Mouse (Mus musculus): ENCODE measurements at regions not wholly inside any gene's neighbourhood (a gene's known extent, or its start where the extent isn't known, plus 50 kb on each side); places are given as distances from the start of the nearest gene placed in this dataset.
A peak's percentile ranks its signal among the peaks of the same experiment; 100 is the strongest.

DNA sequence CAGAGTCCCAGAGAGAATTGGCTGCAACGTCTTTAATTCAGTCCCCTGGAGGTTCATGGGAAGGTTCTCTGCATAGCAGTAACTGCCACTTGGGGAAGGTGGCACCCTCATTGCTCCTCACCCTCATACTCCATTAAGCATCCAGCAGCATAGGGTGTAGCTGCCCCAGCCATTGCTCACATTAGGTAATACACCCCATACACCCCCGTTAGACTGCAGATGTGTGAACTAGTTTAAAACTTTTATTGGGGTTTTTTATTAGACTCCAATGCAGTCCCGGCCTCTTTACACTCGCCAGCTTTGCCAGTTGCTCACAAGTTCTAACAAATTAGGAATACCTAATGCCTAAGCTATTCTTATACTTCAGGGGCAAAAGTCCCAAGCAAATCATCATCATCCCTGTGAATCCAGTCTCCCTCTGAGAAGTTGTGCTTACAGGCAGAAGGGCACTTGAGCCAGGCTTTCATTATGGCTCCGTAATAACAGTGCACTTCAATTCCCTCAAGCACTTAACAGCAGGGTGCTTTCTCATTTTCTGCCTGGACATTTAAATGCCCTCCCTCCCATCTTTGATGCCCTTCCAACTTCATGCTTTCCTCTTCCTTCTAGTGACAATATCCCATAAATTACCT, 265.7 kb downstream of the Lyplal1 start:
- WGBS, result 64% methylated on average over 5 of the region's 5 CpGs
- no peak overlapping the region for H3K9ac ChIP-seq
- peaks cover 6% of the 10 kb centered on the region; the same call in 1 of the 2 replicates for H3K27me3 ChIP-seq
- no peak overlapping the region for H3K4me3 ChIP-seq
- H3K27ac ChIP-seq, result no peak overlapping the region
- no peaks in the 10 kb centered on the region for H3K9me3 ChIP-seq
- no peak for ATAC-seq (ENCODE audit: borderline replicate concordance, extremely low read depth, low FRiP score, low TSS enrichment)
- no peak overlapping the region for H3K4me2 ChIP-seq
- peaks cover 18% of the 10 kb centered on the region for H3K4me1 ChIP-seq
- H3K36me3 ChIP-seq, result no peaks in the 10 kb centered on the region

GRCm38 (mm10) chr1:185861692-185862091, 255.4 kb downstream of the Lyplal1 start:
- 86% methylated on average over 4 of the region's 4 CpGs for WGBS
- no peak overlapping the region for H3K4me2 ChIP-seq
- no peaks in the 10 kb centered on the region for H3K9me3 ChIP-seq
- no peak for ATAC-seq (ENCODE audit: borderline replicate concordance, extremely low read depth, low FRiP score, low TSS enrichment)
- no peaks in the 10 kb centered on the region for H3K36me3 ChIP-seq
- H3K27me3 ChIP-seq, result no peaks in the 10 kb centered on the region
- no peak overlapping the region for H3K9ac ChIP-seq
- H3K27ac ChIP-seq, result no peak overlapping the region
- H3K4me3 ChIP-seq, result no peak overlapping the region
- no peaks in the 10 kb centered on the region for H3K4me1 ChIP-seq

GRCm38 (mm10) chr1:185865945-185866344, 251.2 kb downstream of the Lyplal1 start:
- H3K36me3 ChIP-seq, result no peaks in the 10 kb centered on the region
- H3K4me3 ChIP-seq, result no peak overlapping the region
- WGBS, result 88% methylated on average over 11 of the region's 11 CpGs
- no peak for ATAC-seq (ENCODE audit: borderline replicate concordance, extremely low read depth, low FRiP score, low TSS enrichment)
- H3K27me3 ChIP-seq, result no peaks in the 10 kb centered on the region
- no peaks in the 10 kb centered on the region for H3K4me1 ChIP-seq
- no peak overlapping the region for H3K9ac ChIP-seq
- H3K4me2 ChIP-seq, result no peak overlapping the region
- H3K27ac ChIP-seq, result no peak overlapping the region
- no peaks in the 10 kb centered on the region for H3K9me3 ChIP-seq

DNA sequence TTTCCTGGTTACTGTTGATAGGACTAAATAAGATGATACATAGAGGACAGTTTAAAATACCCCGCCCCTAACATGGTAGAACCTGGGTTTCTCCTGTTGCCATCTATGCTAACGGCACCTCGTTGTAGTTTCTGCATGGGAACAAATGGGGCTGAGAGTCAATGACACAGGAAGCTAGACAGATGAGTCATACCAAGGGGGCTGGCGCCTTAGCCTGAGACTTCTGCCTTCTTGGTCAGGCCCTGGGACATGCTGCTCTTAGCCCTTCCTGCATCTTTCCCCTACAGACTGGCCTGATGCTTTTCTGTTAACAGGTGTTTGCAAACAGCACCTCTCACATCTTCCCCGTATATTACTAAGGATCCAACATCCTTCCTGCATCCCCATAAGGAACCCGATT, 250.5 kb downstream of the Lyplal1 start:
- WGBS, result 74% methylated on average over 6 of the region's 6 CpGs
- Histone ChIP-seq H3K4me2 (no peak overlapping the region), H3K27ac (peak overlapping the region; percentile 30; the same call in 1 of the 2 replicates)

GRCm38 (mm10) chr1:185867018-185867417, 250.1 kb downstream of the Lyplal1 start:
- Histone ChIP-seq H3K27me3 (no peaks in the 10 kb centered on the region), H3K4me2 (no peak overlapping the region), H3K9ac (no peak overlapping the region), H3K9me3 (no peaks in the 10 kb centered on the region), H3K27ac (peak overlapping the region; percentile 30; the same call in 1 of the 2 replicates), H3K4me3 (no peak overlapping the region), H3K36me3 (no peaks in the 10 kb centered on the region), H3K4me1 (no peaks in the 10 kb centered on the region)
- WGBS, result 65% methylated on average over 4 of the region's 4 CpGs
- peak; percentile 42; the same call in 1 of the 2 replicates for ATAC-seq (ENCODE audit: borderline replicate concordance, extremely low read depth, low FRiP score, low TSS enrichment)

More for the DNA sequence above, 250.5 kb downstream of the Lyplal1 start:
- no peak overlapping the region for H3K4me3 ChIP-seq
- H3K4me1 ChIP-seq, result no peaks in the 10 kb centered on the region
- no peak for ATAC-seq (ENCODE audit: borderline replicate concordance, extremely low read depth, low FRiP score, low TSS enrichment)
- H3K9ac ChIP-seq, result no peak overlapping the region
- H3K9me3 ChIP-seq, result no peaks in the 10 kb centered on the region
- no peaks in the 10 kb centered on the region for H3K36me3 ChIP-seq
- no peaks in the 10 kb centered on the region for H3K27me3 ChIP-seq

DNA sequence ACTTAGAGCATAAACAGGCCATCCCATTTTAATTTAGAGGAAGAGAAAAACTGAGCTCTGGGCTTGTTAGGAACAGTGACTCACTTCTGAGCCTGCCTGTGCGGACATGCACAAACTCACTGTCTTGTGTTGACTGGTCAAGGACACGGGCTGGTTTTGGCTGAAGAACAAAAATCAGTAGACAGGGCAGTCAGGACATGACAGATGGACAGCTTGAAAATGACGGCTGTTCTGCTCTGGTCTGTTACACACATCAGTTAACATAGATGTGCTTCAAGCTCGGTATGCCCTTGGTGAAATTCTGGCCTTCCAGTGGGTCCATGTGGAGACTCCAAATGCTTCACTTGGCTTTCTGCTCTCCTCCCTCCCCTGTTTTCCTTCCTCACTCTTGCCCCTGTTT, 248.4 kb downstream of the Lyplal1 start:
- Histone ChIP-seq H3K4me1 (no peaks in the 10 kb centered on the region), H3K4me2 (no peak overlapping the region), H3K27me3 (no peaks in the 10 kb centered on the region), H3K9ac (no peak overlapping the region), H3K36me3 (no peaks in the 10 kb centered on the region), H3K4me3 (no peak overlapping the region), H3K9me3 (no peaks in the 10 kb centered on the region), H3K27ac (no peak overlapping the region)
- WGBS, result 83% methylated on average over 4 of the region's 4 CpGs
- no peak for ATAC-seq (ENCODE audit: borderline replicate concordance, extremely low read depth, low FRiP score, low TSS enrichment)

DNA sequence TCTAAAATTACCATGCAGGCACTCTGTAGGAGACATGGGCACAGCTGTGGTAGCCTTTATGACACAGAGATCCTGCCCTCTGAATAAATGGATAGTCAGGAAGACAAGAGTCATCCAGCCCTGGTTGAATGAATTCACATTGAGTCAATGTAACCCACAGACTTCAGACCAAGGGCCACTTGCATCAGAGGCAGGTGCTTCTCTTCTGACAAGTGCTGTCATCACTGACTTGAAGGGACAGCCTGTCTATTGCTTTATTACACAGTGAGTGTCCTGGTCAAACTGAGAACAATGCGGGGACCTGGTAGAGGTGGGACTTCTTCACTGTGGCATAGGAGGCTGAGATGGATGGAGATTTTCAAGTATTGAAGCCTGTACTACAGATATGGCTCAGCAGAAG, 230.1 kb downstream of the Lyplal1 start:
- no peak overlapping the region for H3K4me3 ChIP-seq
- H3K9ac ChIP-seq, result no peak overlapping the region
- no peaks in the 10 kb centered on the region for H3K27me3 ChIP-seq
- no peaks in the 10 kb centered on the region for H3K4me1 ChIP-seq
- no peaks in the 10 kb centered on the region for H3K9me3 ChIP-seq
- ATAC-seq (ENCODE audit: borderline replicate concordance, extremely low read depth, low FRiP score, low TSS enrichment), result no peak
- no peak overlapping the region for H3K27ac ChIP-seq
- no peak overlapping the region for H3K4me2 ChIP-seq
- 91% methylated on average over 1 of the region's 1 CpGs for WGBS
- no peaks in the 10 kb centered on the region for H3K36me3 ChIP-seq

GRCm38 (mm10) chr1:185891814-185892213, 225.3 kb downstream of the Lyplal1 start:
- H3K27ac ChIP-seq, result no peak overlapping the region
- H3K27me3 ChIP-seq, result no peaks in the 10 kb centered on the region
- 33% methylated on average over 4 of the region's 4 CpGs for WGBS
- no peaks in the 10 kb centered on the region for H3K36me3 ChIP-seq
- no peak overlapping the region for H3K4me3 ChIP-seq
- no peak overlapping the region for H3K9ac ChIP-seq
- no peaks in the 10 kb centered on the region for H3K9me3 ChIP-seq
- no peak overlapping the region for H3K4me2 ChIP-seq
- ATAC-seq (ENCODE audit: borderline replicate concordance, extremely low read depth, low FRiP score, low TSS enrichment), result no peak
- no peaks in the 10 kb centered on the region for H3K4me1 ChIP-seq

DNA sequence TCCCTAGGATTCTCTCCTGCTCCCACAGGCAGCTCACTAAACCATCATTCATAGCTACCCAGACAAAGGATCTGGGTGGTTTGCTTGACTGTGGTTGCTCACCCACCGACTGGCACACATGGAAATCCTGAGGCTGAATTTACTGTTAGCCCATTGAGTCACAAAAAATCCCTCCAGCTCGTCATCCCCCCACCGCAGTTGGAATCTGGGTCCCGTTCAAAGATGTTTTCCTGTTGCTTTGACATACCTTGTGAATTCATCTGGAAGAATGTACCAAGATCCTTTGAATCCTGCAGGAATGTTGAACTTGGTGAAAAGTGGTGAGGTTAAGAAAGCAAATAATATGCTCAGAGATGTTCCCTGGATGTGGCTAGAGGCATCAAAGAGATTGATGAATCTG, 223.7 kb downstream of the Lyplal1 start:
- Histone ChIP-seq H3K4me2 (no peak overlapping the region), H3K27ac (no peak overlapping the region), H3K4me3 (no peak overlapping the region), H3K9ac (no peak overlapping the region), H3K36me3 (no peaks in the 10 kb centered on the region), H3K4me1 (peaks cover under 1% of the 10 kb centered on the region; the same call in 1 of the 2 replicates), H3K9me3 (no peaks in the 10 kb centered on the region), H3K27me3 (no peaks in the 10 kb centered on the region)
- WGBS, result 75% methylated on average over 4 of the region's 4 CpGs
- ATAC-seq (ENCODE audit: borderline replicate concordance, extremely low read depth, low FRiP score, low TSS enrichment), result no peak

GRCm38 (mm10) chr1:185898475-185898874, 218.6 kb downstream of the Lyplal1 start:
- peak overlapping the region; percentile 65 for H3K27ac ChIP-seq
- peaks cover 6% of the 10 kb centered on the region for H3K4me1 ChIP-seq
- ATAC-seq (ENCODE audit: borderline replicate concordance, extremely low read depth, low FRiP score, low TSS enrichment), result peak; percentile 62; the same call in 1 of the 2 replicates
- no peak overlapping the region for H3K4me2 ChIP-seq
- no peak overlapping the region for H3K9ac ChIP-seq
- H3K9me3 ChIP-seq, result no peaks in the 10 kb centered on the region
- no peaks in the 10 kb centered on the region for H3K36me3 ChIP-seq
- H3K27me3 ChIP-seq, result no peaks in the 10 kb centered on the region
- no peak overlapping the region for H3K4me3 ChIP-seq
- 29% methylated on average over 9 of the region's 9 CpGs for WGBS

DNA sequence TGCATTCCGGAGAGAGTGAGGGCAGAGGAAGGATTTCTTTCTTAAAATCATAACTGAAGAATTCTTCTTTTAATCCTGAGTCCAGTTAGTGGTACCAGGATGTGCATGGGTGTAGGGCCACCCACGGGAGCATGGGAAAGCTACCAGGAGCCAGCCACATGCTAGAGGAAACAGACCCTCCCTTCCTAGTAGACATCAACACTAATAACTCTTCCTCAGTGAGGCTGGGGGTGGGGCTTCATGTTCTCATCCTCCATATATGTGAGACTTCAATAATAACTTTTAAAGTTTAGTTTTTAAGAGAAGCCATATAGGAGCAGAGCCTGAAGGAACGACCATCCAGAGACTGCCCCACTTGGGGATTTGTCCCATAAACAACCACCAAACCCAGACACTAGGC, 216.8 kb downstream of the Lyplal1 start:
- Histone ChIP-seq H3K4me2 (no peak overlapping the region), H3K9me3 (no peaks in the 10 kb centered on the region), H3K36me3 (no peaks in the 10 kb centered on the region), H3K27me3 (no peaks in the 10 kb centered on the region), H3K9ac (no peak overlapping the region), H3K4me1 (peaks cover 6% of the 10 kb centered on the region), H3K4me3 (no peak overlapping the region), H3K27ac (no peak overlapping the region)
- ATAC-seq (ENCODE audit: borderline replicate concordance, extremely low read depth, low FRiP score, low TSS enrichment), result no peak
- WGBS, result 73% methylated on average over 3 of the region's 3 CpGs

GRCm38 (mm10) chr1:185902395-185902794, 214.7 kb downstream of the Lyplal1 start:
- H3K27me3 ChIP-seq, result no peaks in the 10 kb centered on the region
- ATAC-seq (ENCODE audit: borderline replicate concordance, extremely low read depth, low FRiP score, low TSS enrichment), result peak; percentile 46; the same call in 1 of the 2 replicates
- no peak overlapping the region for H3K4me2 ChIP-seq
- H3K27ac ChIP-seq, result no peak overlapping the region; the same call in 1 of the 2 replicates
- H3K9ac ChIP-seq, result no peak overlapping the region
- no peaks in the 10 kb centered on the region for H3K9me3 ChIP-seq
- peaks cover 6% of the 10 kb centered on the region for H3K4me1 ChIP-seq
- no peaks in the 10 kb centered on the region for H3K36me3 ChIP-seq
- H3K4me3 ChIP-seq, result no peak overlapping the region
- WGBS, result 64% methylated on average over 3 of the region's 3 CpGs

GRCm38 (mm10) chr1:185905666-185906065, 211.4 kb downstream of the Lyplal1 start:
- Histone ChIP-seq H3K27ac (no peak overlapping the region), H3K9me3 (no peaks in the 10 kb centered on the region), H3K4me1 (no peaks in the 10 kb centered on the region), H3K36me3 (no peaks in the 10 kb centered on the region), H3K27me3 (no peaks in the 10 kb centered on the region), H3K9ac (no peak overlapping the region), H3K4me3 (no peak overlapping the region), H3K4me2 (no peak overlapping the region)
- no peak for ATAC-seq (ENCODE audit: borderline replicate concordance, extremely low read depth, low FRiP score, low TSS enrichment)
- 42% methylated on average over 7 of the region's 7 CpGs for WGBS

Measured in lung, embryonic 15.5 days (tissue).